Mouse (Mus musculus): ENCODE results near the gene Nrap.

The Nrap gene

GRCm38 (mm10) chr19:56294654-56295399 is 95.0 kb downstream of the Nrap start:
- peak; percentile 96 for DNase-seq

- DNase-seq, result no peak
These were observed 97.5 kb downstream of the Nrap start for GRCm38 (mm10) chr19:56292335-56292734.

- no peak for DNase-seq
These were observed 97.9 kb downstream of the Nrap start for GRCm38 (mm10) chr19:56291898-56292297.

GRCm38 (mm10) chr19:56289642-56290041 is 100.2 kb downstream of the Nrap start:
- no peak for DNase-seq

- DNase-seq, result no peak
These were observed 101.4 kb downstream of the Nrap start for GRCm38 (mm10) chr19:56288436-56288835.

- DNase-seq, result no peak
These were observed 102.1 kb downstream of the Nrap start for GRCm38 (mm10) chr19:56287580-56288367.

GRCm38 (mm10) chr19:56286866-56287265 is 103.0 kb downstream of the Nrap start, which contains the start of gene Habp2:
Gene Habp2 (plus strand): TSS chr19:56287137.
- DNase-seq, result no peak

- DNase-seq, result no peak
These were observed 104.6 kb downstream of the Nrap start for GRCm38 (mm10) chr19:56285222-56285621.

GRCm38 (mm10) chr19:56278366-56278765 is 111.5 kb downstream of the Nrap start:
- DNase-seq, result no peak

- no peak for DNase-seq
These were observed 111.9 kb downstream of the Nrap start for GRCm38 (mm10) chr19:56277951-56278350.

- DNase-seq, result no peak
These were observed 112.6 kb downstream of the Nrap start for GRCm38 (mm10) chr19:56277140-56277804.

GRCm38 (mm10) chr19:56272081-56272480 is 117.8 kb downstream of the Nrap start:
- no peak for DNase-seq
